Mouse (Mus musculus) testis, adult 2 months (tissue): Measurements from ENCODE around the gene Galntl6.

ENCODE experiments used
- CTCF ChIP-seq: fragments of 200-500 bp; IDR thresholded peaks from 2 replicates; pipeline ENCODE4 v1.5.1; 2012; ENCODE audit warnings: low read depth, mild to moderate bottlenecking, inconsistent platforms, low read length, moderate library complexity; ENCODE audit not compliant: control insufficient read depth, insufficient read depth, insufficient replicate concordance
- POLR2A ChIP-seq: fragments of 200-500 bp; IDR thresholded peaks from 2 replicates; pipeline ENCODE4 v1.6.1; 2012; ENCODE audit warnings: low read depth, mild to moderate bottlenecking, inconsistent platforms, low read length, moderate library complexity; ENCODE audit not compliant: control insufficient read depth

DNA sequence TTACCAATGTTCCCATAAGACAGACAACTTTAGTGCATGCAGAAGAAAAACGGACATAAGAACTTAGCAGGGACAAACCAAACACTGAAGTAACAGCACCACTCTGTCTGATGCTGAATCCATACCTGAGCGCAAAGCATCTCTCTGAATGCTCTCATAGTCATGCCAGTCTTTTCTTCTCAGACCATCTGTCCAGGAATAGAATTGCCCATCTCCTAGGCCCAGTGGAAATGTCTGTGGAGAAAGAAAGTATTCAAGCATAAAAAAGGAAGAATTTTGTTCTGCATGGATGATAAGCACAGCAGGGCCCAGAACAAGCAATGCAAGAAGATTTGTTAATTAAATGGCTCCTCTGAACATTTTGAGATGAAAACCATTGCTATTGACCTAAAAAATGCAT is 376.7 kb downstream of the Galntl6 start:
- TF ChIP-seq CTCF (no peak), POLR2A (no peak)
